Mouse (Mus musculus): ENCODE measurements around the gene Zg16. TPM values are rescaled to one million over a fixed set of nuclear protein-coding genes. Genes with fewer than 3 reads are reported as not detected.
"Not testable (repeated sequence)": the region's sequence is repeated elsewhere in the genome, so short reads cannot be mapped to it uniquely, and the experiment has no call there.

Gene Zg16
- not detected in 2 replicates for polyA plus RNA-seq (2014; fragmentation: Nextera tagmentation; extraction: Ambion mirVana)

GRCm38 (mm10) chr7:127087278-127088010 lies at the start of gene Zg16:
Gene Zg16 (minus strand): TSS chr7:127087328.
- not testable (repeated sequence) for H3K9ac ChIP-seq (ENCODE audit: low read length); H3K9me3 ChIP-seq (ENCODE audit: control insufficient read depth, low read length); DNase-seq (ENCODE audit: low spot score); H3K27ac ChIP-seq (ENCODE audit: low read depth, low read length); H3K36me3 ChIP-seq (ENCODE audit: control insufficient read depth, insufficient read depth, low read length); H3K4me3 ChIP-seq (ENCODE audit: low read depth, low read length); H3K4me2 ChIP-seq (ENCODE audit: low read depth, low read length, severe bottlenecking); H3K27me3 ChIP-seq (ENCODE audit: control insufficient read depth, insufficient read depth, low read length); H3K4me1 ChIP-seq (replicated peaks; ENCODE audit: control insufficient read depth, insufficient read depth, low read length); ATAC-seq (replicated peaks; ENCODE audit: low FRiP score)
- 92% methylated on average over 6 of the region's 6 CpGs for WGBS

GRCm38 (mm10) chr7:127136181-127137071 lies 49.3 kb upstream of the Zg16 start:
- no peaks in the 10 kb centered on the region for H3K27me3 ChIP-seq (ENCODE audit: control insufficient read depth, insufficient read depth, low read length)
- H3K4me1 ChIP-seq (replicated peaks; ENCODE audit: control insufficient read depth, insufficient read depth, low read length) = no peaks in the 10 kb centered on the region
- no peak overlapping the region for H3K9ac ChIP-seq (ENCODE audit: low read length)
- 86% methylated on average over 22 of the region's 22 CpGs for WGBS
- no peak overlapping the region for H3K4me3 ChIP-seq (ENCODE audit: low read depth, low read length)
- H3K9me3 ChIP-seq (ENCODE audit: control insufficient read depth, low read length) = no peaks in the 10 kb centered on the region
- no peak overlapping the region for H3K4me2 ChIP-seq (ENCODE audit: low read depth, low read length, severe bottlenecking)
- ATAC-seq (replicated peaks; ENCODE audit: low FRiP score) (no peak), DNase-seq (ENCODE audit: low spot score) (no peak)
- H3K36me3 ChIP-seq (ENCODE audit: control insufficient read depth, insufficient read depth, low read length) = no peaks in the 10 kb centered on the region
- H3K27ac ChIP-seq (ENCODE audit: low read depth, low read length) = no peak overlapping the region

GRCm38 (mm10) chr7:127134821-127135447 lies 47.8 kb upstream of the Zg16 start:
- DNase-seq (ENCODE audit: low spot score) = no peak
- Histone ChIP-seq H3K27me3 (ENCODE audit: control insufficient read depth, insufficient read depth, low read length) (no peaks in the 10 kb centered on the region), H3K9me3 (ENCODE audit: control insufficient read depth, low read length) (no peaks in the 10 kb centered on the region), H3K4me2 (ENCODE audit: low read depth, low read length, severe bottlenecking) (no peak overlapping the region), H3K27ac (ENCODE audit: low read depth, low read length) (no peak overlapping the region), H3K4me1 (replicated peaks; ENCODE audit: control insufficient read depth, insufficient read depth, low read length) (no peaks in the 10 kb centered on the region), H3K9ac (ENCODE audit: low read length) (no peak overlapping the region), H3K36me3 (ENCODE audit: control insufficient read depth, insufficient read depth, low read length) (no peaks in the 10 kb centered on the region), H3K4me3 (ENCODE audit: low read depth, low read length) (no peak overlapping the region)
- 83% methylated on average over 11 of the region's 11 CpGs for WGBS
- no peak for ATAC-seq (replicated peaks; ENCODE audit: low FRiP score)

- Histone ChIP-seq H3K36me3 (ENCODE audit: control insufficient read depth, insufficient read depth, low read length) (no peaks in the 10 kb centered on the region), H3K9ac (ENCODE audit: low read length) (no peak overlapping the region), H3K27ac (ENCODE audit: low read depth, low read length) (no peak overlapping the region), H3K4me2 (ENCODE audit: low read depth, low read length, severe bottlenecking) (no peak overlapping the region), H3K27me3 (ENCODE audit: control insufficient read depth, insufficient read depth, low read length) (no peaks in the 10 kb centered on the region), H3K4me1 (replicated peaks; ENCODE audit: control insufficient read depth, insufficient read depth, low read length) (no peaks in the 10 kb centered on the region), H3K4me3 (ENCODE audit: low read depth, low read length) (no peak overlapping the region), H3K9me3 (ENCODE audit: control insufficient read depth, low read length) (no peaks in the 10 kb centered on the region)
- ATAC-seq (replicated peaks; ENCODE audit: low FRiP score) (no peak), DNase-seq (ENCODE audit: low spot score) (no peak)
- WGBS = 71% methylated on average over 5 of the region's 5 CpGs
These were observed 46.0 kb upstream of the Zg16 start for GRCm38 (mm10) chr7:127133125-127133524.

- Histone ChIP-seq H3K9me3 (ENCODE audit: control insufficient read depth, low read length) (no peaks in the 10 kb centered on the region), H3K9ac (ENCODE audit: low read length) (no peak overlapping the region), H3K4me2 (ENCODE audit: low read depth, low read length, severe bottlenecking) (no peak overlapping the region), H3K36me3 (ENCODE audit: control insufficient read depth, insufficient read depth, low read length) (no peaks in the 10 kb centered on the region), H3K27ac (ENCODE audit: low read depth, low read length) (no peak overlapping the region), H3K4me1 (replicated peaks; ENCODE audit: control insufficient read depth, insufficient read depth, low read length) (no peaks in the 10 kb centered on the region), H3K4me3 (ENCODE audit: low read depth, low read length) (no peak overlapping the region), H3K27me3 (ENCODE audit: control insufficient read depth, insufficient read depth, low read length) (no peaks in the 10 kb centered on the region)
- ATAC-seq (replicated peaks; ENCODE audit: low FRiP score) (no peak), DNase-seq (ENCODE audit: low spot score) (no peak)
- 21% methylated on average over 4 of the region's 4 CpGs for WGBS
These were observed 42.5 kb upstream of the Zg16 start for GRCm38 (mm10) chr7:127129638-127130037.

GRCm38 (mm10) chr7:127121911-127122270 lies 34.8 kb upstream of the Zg16 start, which contains the start of gene Qprt:
Gene Qprt (minus strand): TSS chr7:127122226.
- Histone ChIP-seq H3K27me3 (ENCODE audit: control insufficient read depth, insufficient read depth, low read length) (peaks cover 2% of the 10 kb centered on the region; the same call in 1 of the 2 replicates), H3K4me3 (ENCODE audit: low read depth, low read length) (peak within 1 kb of the TSS; percentile 5; the same call in 1 of the 2 replicates), H3K9ac (ENCODE audit: low read length) (peak within 1 kb of the TSS; percentile 24), H3K27ac (ENCODE audit: low read depth, low read length) (no peak within 1 kb of the TSS), H3K36me3 (ENCODE audit: control insufficient read depth, insufficient read depth, low read length) (no peaks in the 10 kb centered on the region), H3K9me3 (ENCODE audit: control insufficient read depth, low read length) (no peaks in the 10 kb centered on the region; the same call in 1 of the 2 replicates), H3K4me1 (replicated peaks; ENCODE audit: control insufficient read depth, insufficient read depth, low read length) (no peaks in the 10 kb centered on the region; the same call in 1 of the 2 replicates), H3K4me2 (ENCODE audit: low read depth, low read length, severe bottlenecking) (peak within 1 kb of the TSS; percentile 39)
- ATAC-seq (replicated peaks; ENCODE audit: low FRiP score) (no peak), DNase-seq (ENCODE audit: low spot score) (peak; percentile 55)
- WGBS = 12% methylated on average over 7 of the region's 7 CpGs

- DNase-seq (ENCODE audit: low spot score) = peak; percentile 64
- peak overlapping the region; percentile 24 for H3K9ac ChIP-seq (ENCODE audit: low read length)
- no peak for ATAC-seq (replicated peaks; ENCODE audit: low FRiP score)
These were observed 34.2 kb upstream of the Zg16 start for GRCm38 (mm10) chr7:127121061-127121910.

More at GRCm38 (mm10) chr7:127121061-127121910, 34.2 kb upstream of the Zg16 start:
- Histone ChIP-seq H3K9me3 (ENCODE audit: control insufficient read depth, low read length) (no peaks in the 10 kb centered on the region; the same call in 1 of the 2 replicates), H3K36me3 (ENCODE audit: control insufficient read depth, insufficient read depth, low read length) (no peaks in the 10 kb centered on the region), H3K4me3 (ENCODE audit: low read depth, low read length) (peak overlapping the region; percentile 5; the same call in 1 of the 2 replicates), H3K4me1 (replicated peaks; ENCODE audit: control insufficient read depth, insufficient read depth, low read length) (no peaks in the 10 kb centered on the region; the same call in 1 of the 2 replicates), H3K27ac (ENCODE audit: low read depth, low read length) (no peak overlapping the region), H3K27me3 (ENCODE audit: control insufficient read depth, insufficient read depth, low read length) (peaks cover 2% of the 10 kb centered on the region; the same call in 1 of the 2 replicates), H3K4me2 (ENCODE audit: low read depth, low read length, severe bottlenecking) (peak overlapping the region; percentile 39)
- WGBS = 5% methylated on average over 21 of the region's 21 CpGs

Data from forebrain, embryonic 11.5 days (tissue).